Mouse (Mus musculus) neural tube, embryonic 13.5 days (tissue): ENCODE data around the gene Gm42742. TPM values are rescaled to one million over a fixed set of nuclear protein-coding genes. Genes with fewer than 3 reads are reported as not detected.

Experiments
- ATAC-seq: fragments of 200-750 bp; cut with Nextera tagmentation; 2 replicates; pipeline ENCODE4 v1.8.0; 2017; ENCODE audit warnings: low read depth, mild to moderate bottlenecking, moderate TSS enrichment, moderate library complexity
- H3K27ac ChIP-seq: fragments of 300-500 bp; sonication (generic); replicated peaks from 2 replicates; pipeline ENCODE4 v1.5.1; 2015; ENCODE audit warnings: moderate library complexity, mild to moderate bottlenecking, inconsistent platforms
- H3K27me3 ChIP-seq: fragments of 300-500 bp; sonication (generic); 2 replicates; pipeline ENCODE4 v1.6.1; 2015; ENCODE audit warnings: mild to moderate bottlenecking, inconsistent platforms
- H3K36me3 ChIP-seq: fragments of 300-500 bp; sonication (generic); 2 replicates; pipeline ENCODE4 v1.6.1; 2015; ENCODE audit warnings: mild to moderate bottlenecking, inconsistent platforms
- H3K4me1 ChIP-seq: fragments of 300-500 bp; sonication (generic); replicated peaks from 2 replicates; pipeline ENCODE4 v1.6.1; 2015; ENCODE audit warnings: inconsistent platforms
- H3K4me2 ChIP-seq: fragments of 300-500 bp; sonication (generic); 2 replicates; pipeline ENCODE4 v1.6.1; 2015; ENCODE audit warnings: inconsistent platforms, mild to moderate bottlenecking, moderate library complexity
- H3K4me3 ChIP-seq: fragments of 300-500 bp; sonication (generic); 2 replicates; pipeline ENCODE4 v1.5.1; 2015; ENCODE audit warnings: mild to moderate bottlenecking, inconsistent platforms
- H3K9ac ChIP-seq: fragments of 300-500 bp; sonication (generic); 2 replicates; pipeline ENCODE4 v1.6.1; 2015; ENCODE audit warnings: moderate library complexity, mild to moderate bottlenecking, inconsistent platforms
- H3K9me3 ChIP-seq: fragments of 300-500 bp; sonication (generic); 2 replicates; pipeline ENCODE4 v1.6.1; 2016; ENCODE audit warnings: inconsistent platforms
- WGBS: fragments of 180-500 bp; shearing (Covaris S2); methylation state at CpG from one replicate; pipeline ENCODE4 v1.1.7; 2015; 5-methylcytosine and 5-hydroxymethylcytosine counted together
- polyA plus RNA-seq: library from polyadenylated mRNA; unstranded; fragments of >200 nt; fragmentation: Nextera tagmentation; extraction: Ambion mirVana; gene quantifications from 2 replicates; pipeline ENCODE4 v1.2.1, GENCODE M21; 2015

Gene Gm42742
- polyA plus RNA-seq, 1 experiment from 2014 or later: 47.8 TPM

DNA sequence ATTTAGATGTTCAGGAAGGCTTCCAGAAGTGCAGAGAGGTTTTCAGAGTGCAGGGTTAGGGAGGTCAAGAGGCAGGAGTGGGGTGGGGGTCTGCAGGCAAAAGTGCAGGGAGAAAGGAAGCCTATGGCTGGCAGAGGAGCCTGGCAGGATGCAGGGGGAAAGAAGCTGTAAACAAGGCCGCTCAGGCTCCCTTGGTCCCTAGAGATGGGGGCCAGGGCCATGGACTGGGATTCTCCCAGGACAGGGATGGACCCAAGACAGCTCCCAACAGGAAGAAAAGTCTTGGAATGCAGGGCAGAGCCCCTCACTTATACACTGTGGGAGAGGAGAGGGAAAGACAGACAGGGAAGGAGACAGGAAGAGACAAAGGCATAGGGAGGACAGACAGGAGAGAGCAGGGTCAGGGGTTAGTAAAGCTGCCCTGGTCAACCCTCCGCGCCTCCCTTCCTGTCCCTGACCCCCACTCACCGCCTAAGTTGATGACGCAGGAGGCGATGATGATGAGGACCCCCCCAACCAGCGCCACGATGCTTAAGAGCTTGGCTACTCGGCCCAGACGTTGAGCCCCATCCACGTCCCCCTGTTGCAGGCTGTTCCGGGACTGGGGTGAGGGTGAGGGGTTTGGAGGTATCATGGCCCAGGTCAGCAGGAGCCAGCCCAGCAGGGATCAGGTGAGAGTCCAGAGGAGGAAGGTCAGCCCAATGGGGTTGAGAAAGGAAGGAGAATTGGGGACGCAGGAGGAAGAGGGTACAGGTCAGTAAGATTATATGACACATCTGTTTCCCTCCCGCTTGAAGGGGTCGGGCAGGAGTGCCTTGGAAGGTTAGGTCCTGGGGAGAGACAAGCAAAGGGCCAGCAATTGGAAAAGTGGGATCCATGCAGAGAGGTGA is 2.2 kb downstream of the Gm42742 start:
- peaks cover 89% of the 10 kb centered on the region for H3K4me1 ChIP-seq
- no peaks in the 10 kb centered on the region for H3K27me3 ChIP-seq
- no peak for ATAC-seq
- peak overlapping the region; percentile 82 for H3K9ac ChIP-seq
- H3K36me3 ChIP-seq: peaks cover 40% of the 10 kb centered on the region
- H3K9me3 ChIP-seq: no peaks in the 10 kb centered on the region
- H3K27ac ChIP-seq: no peak overlapping the region
- H3K4me2 ChIP-seq: peak overlapping the region; percentile 71
- WGBS: 89% methylated on average over 15 of the region's 15 CpGs
- H3K4me3 ChIP-seq: no peak overlapping the region

DNA sequence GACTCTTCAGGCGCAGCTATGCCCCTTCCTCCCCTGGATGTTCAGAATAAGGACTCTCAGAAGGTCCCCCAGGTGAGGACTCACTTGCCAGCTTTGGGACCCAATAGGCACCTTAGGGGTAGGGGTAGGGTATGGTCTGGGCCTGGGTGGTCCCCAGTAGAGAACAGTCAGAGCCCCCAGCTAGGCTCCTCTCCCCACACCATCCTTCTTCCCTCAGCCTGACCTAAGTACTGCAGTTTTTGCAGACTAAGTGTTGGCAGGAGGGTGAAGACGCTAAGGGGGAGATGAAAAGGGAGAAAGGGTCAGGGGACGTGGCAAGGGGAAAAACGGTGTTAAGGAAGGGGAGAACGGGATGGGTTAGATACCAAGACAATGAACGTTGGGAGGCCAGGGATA is 2.9 kb downstream of the Gm42742 start:
- H3K9ac ChIP-seq: peak overlapping the region; percentile 82
- ATAC-seq: no peak

DNA sequence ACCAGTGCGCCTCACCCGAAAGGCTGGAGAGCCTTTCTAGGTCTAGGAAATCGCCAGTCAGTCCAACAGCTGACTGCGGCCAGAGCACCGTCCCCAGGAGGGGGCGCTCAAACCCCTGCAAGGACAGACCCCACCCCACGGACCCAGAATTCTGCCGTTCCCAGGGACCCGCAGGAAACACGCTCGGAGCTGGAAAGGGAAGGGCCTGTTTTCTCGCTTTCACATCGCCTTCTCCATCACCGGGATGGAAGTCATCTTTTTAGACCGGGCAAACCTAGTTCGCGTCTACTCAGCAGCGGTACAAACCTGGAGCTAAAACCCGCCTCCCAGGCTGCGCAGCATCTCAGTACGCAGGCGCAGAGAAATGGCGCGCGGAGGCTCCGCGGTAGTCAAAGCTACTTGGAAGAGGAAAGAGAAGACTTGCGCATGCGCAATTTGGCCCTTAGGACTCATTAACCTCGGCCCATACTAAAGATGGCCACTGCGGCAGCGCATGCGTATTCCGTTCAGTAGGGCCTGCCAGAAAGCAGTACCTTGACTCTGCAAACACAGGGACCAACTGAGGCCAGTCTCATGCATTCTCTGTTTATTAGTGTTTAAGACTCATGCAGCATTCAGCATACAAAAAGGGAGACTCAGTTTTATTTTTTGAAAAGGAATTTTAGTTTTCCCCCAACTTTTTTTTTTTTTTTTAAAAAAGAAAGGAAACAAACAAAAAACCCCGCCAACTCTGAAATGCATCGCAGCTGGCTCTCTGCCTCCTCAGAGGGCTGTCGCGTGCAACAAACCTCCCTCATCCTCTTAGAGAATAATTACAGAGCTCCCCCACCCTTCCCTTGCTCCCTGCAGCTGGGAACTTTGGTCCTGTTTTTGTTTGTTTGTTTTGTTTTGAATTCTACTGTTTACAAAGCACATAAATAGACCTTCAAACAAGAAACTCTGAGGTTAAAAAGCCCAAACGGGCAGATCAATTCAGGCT is 3.6 kb downstream of the Gm42742 start, which contains the start of gene Pagr1a:
Gene Pagr1a, minus strand, starts transcription at position 382 of the 979 bp plus-strand sequence.
- peak within 1 kb of the TSS; percentile 96 for H3K9ac ChIP-seq
- WGBS: 4% methylated on average over 39 of the region's 39 CpGs
- H3K4me1 ChIP-seq: peaks cover 79% of the 10 kb centered on the region
- ATAC-seq: peak; percentile 77
- H3K9me3 ChIP-seq: no peaks in the 10 kb centered on the region
- H3K27me3 ChIP-seq: no peaks in the 10 kb centered on the region
- peak within 1 kb of the TSS; percentile 92 for H3K4me2 ChIP-seq
- peaks cover 40% of the 10 kb centered on the region for H3K36me3 ChIP-seq
- peak within 1 kb of the TSS; percentile 79 for H3K4me3 ChIP-seq
- peak within 1 kb of the TSS; percentile 97 for H3K27ac ChIP-seq

More for the DNA sequence above, 2.9 kb downstream of the Gm42742 start:
- no peaks in the 10 kb centered on the region for H3K27me3 ChIP-seq
- H3K9me3 ChIP-seq: no peaks in the 10 kb centered on the region
- H3K4me1 ChIP-seq: peaks cover 86% of the 10 kb centered on the region
- H3K36me3 ChIP-seq: peaks cover 40% of the 10 kb centered on the region
- no peak overlapping the region for H3K4me3 ChIP-seq
- 67% methylated on average over 6 of the region's 6 CpGs for WGBS
- H3K27ac ChIP-seq: peak overlapping the region; percentile 97
- H3K4me2 ChIP-seq: peak overlapping the region; percentile 26; the same call in 1 of the 2 replicates

DNA sequence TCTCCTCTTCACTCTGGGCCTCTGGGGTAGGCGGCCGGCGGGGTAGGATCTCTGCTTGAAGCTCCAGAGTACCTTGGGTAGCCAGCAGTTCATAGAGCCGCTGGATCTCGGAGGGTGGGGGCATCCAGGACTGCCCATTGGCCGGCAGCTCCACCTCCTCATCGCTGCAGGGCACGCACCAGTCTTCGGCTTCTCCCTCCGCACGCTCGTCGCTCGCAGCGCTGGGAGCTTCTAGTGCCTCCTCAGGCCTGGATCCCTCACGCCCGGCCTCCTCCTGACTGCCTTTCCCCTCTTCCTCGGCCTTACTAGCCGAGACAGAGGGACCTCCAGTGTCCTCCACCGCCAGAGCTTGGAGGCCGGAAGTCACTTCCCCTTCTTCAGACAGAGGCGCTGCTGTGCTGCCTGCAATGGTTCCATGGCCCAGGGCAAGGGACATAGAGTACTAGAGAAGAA is 4.4 kb downstream of the Gm42742 start:
- Histone ChIP-seq H3K4me1 (peaks cover 72% of the 10 kb centered on the region), H3K36me3 (peaks cover 35% of the 10 kb centered on the region), H3K27me3 (no peaks in the 10 kb centered on the region), H3K9ac (peak overlapping the region; percentile 96), H3K4me3 (peak overlapping the region; percentile 79), H3K4me2 (peak overlapping the region; percentile 92), H3K27ac (peak overlapping the region; percentile 97), H3K9me3 (no peaks in the 10 kb centered on the region)
- 0% methylated on average over 22 of the region's 22 CpGs for WGBS
- ATAC-seq: peak; percentile 48

DNA sequence TGATC is 4.6 kb downstream of the Gm42742 start, which contains the start of gene Pagr1b:
Gene Pagr1b, minus strand, starts transcription at position 4 of the 5 bp plus-strand sequence.
- peak within 1 kb of the TSS; percentile 79 for H3K4me3 ChIP-seq
- peak within 1 kb of the TSS; percentile 92 for H3K4me2 ChIP-seq
- H3K36me3 ChIP-seq: peaks cover 35% of the 10 kb centered on the region
- peak within 1 kb of the TSS; percentile 97 for H3K27ac ChIP-seq
- H3K4me1 ChIP-seq: peaks cover 69% of the 10 kb centered on the region
- H3K9ac ChIP-seq: peak within 1 kb of the TSS; percentile 96
- ATAC-seq: no peak
- no peaks in the 10 kb centered on the region for H3K27me3 ChIP-seq
- H3K9me3 ChIP-seq: no peaks in the 10 kb centered on the region

DNA sequence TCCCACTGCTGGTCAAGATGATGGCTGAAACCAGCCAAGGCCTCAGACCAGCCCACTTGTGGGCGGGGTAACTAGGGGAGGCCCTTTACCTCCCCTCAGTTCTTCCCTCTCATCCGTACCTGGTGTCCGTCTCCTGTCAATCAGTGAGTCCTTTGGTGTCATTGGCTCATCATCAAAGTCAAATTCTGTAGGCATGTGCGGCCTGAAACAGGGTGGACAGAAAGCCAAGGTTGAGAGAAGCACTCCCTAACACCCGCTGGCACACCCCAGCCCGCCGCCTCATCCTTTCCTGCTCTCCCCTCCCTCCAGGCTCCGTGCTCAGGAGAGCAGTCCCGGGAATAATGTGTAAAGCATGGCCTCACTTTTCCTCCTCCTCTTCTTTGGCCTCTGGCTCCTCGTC is 4.8 kb downstream of the Gm42742 start:
- Histone ChIP-seq H3K9me3 (no peaks in the 10 kb centered on the region), H3K9ac (peak overlapping the region; percentile 96), H3K4me2 (peak overlapping the region; percentile 92), H3K36me3 (peaks cover 35% of the 10 kb centered on the region), H3K27ac (peak overlapping the region; percentile 97), H3K27me3 (no peaks in the 10 kb centered on the region), H3K4me3 (peak overlapping the region; percentile 79), H3K4me1 (peaks cover 67% of the 10 kb centered on the region)
- WGBS: 1% methylated on average over 10 of the region's 10 CpGs
- ATAC-seq: peak; percentile 14; the same call in 1 of the 2 replicates

DNA sequence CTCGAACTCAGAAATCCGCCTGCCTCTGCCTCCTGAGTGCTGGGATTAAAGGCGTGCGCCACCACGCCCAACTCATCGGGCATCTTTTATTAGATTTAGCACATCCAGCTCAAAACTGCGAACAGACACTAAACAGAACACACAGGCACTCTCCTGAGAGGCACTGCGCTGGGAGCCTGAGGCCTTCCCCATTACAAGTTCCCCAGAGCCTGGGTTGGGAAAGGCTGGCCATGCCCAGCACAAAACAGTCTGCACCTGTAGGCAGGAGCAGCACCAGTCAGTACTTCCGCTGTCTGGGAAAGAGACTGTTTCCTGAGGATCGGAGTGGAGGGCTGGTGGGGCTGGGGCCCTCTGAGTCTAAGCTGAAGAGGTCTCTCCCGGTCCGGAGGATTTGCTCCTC is 5.9 kb downstream of the Gm42742 start:
- H3K4me1 ChIP-seq: peaks cover 57% of the 10 kb centered on the region
- WGBS: 98% methylated on average over 12 of the region's 12 CpGs

DNA sequence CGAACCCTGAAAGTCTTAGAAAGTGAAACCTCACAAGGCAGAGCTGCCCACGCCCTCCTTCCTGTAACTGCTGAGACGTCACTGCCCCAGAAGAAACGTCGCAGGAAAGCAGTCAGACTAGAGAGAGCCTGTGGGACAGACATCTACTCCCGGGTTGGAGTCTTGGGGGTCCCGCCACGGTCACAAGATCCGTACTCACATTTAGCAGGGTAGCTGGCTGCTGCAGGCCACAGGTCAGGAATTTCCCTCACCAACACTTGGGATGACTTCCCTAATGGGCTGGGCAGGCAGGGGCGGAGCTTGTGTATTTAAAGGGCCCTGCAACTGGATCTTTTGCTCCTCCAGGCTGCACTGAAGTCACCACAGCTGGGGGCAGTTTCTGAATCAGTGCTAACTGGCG is 6.6 kb downstream of the Gm42742 start, which contains the start of gene Mvp:
Gene Mvp, minus strand, starts transcription at position 302 of the 400 bp plus-strand sequence.
- Histone ChIP-seq H3K27me3 (no peaks in the 10 kb centered on the region), H3K4me3 (peak within 1 kb of the TSS; percentile 79), H3K27ac (no peak within 1 kb of the TSS), H3K4me1 (peaks cover 50% of the 10 kb centered on the region), H3K9me3 (no peaks in the 10 kb centered on the region), H3K4me2 (peak within 1 kb of the TSS; percentile 92), H3K36me3 (peaks cover 38% of the 10 kb centered on the region), H3K9ac (peak within 1 kb of the TSS; percentile 52)
- no peak for ATAC-seq
- WGBS: 63% methylated on average over 11 of the region's 11 CpGs

More for the DNA sequence above, 5.9 kb downstream of the Gm42742 start:
- Histone ChIP-seq H3K9ac (0 out of 2 replicates have a peak overlapping the region, but pooled peaks have one; percentile 12), H3K36me3 (peaks cover 38% of the 10 kb centered on the region), H3K27me3 (no peaks in the 10 kb centered on the region), H3K27ac (no peak overlapping the region), H3K4me2 (peak overlapping the region; percentile 92), H3K9me3 (no peaks in the 10 kb centered on the region), H3K4me3 (peak overlapping the region; percentile 79)
- ATAC-seq: no peak

DNA sequence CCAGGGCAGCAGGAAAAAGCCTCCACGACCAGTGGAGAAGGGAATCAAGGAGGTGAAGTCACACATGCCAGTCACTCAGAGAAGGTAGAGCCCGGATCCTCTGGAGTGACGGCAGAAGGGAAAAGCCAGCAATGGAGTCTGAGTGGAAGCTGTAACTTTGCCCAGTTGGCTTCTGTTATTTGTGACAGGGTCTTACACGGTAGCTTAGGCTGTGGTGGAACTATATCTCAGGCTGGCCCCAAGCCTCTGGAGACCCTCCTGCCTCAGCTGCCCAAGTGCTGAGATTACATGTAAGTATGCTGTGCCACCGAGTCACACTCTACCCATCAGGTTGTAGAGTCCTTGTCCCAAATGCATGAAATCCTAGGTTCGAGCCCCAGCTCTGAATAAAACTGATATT is 7.5 kb downstream of the Gm42742 start:
- 95% methylated on average over 6 of the region's 6 CpGs for WGBS
- no peak for ATAC-seq
- peaks cover 50% of the 10 kb centered on the region for H3K4me1 ChIP-seq
- H3K27me3 ChIP-seq: no peaks in the 10 kb centered on the region
- H3K9ac ChIP-seq: no peak overlapping the region
- H3K4me2 ChIP-seq: no peak overlapping the region; the same call in 1 of the 2 replicates
- H3K4me3 ChIP-seq: no peak overlapping the region
- H3K36me3 ChIP-seq: peaks cover 38% of the 10 kb centered on the region
- H3K9me3 ChIP-seq: no peaks in the 10 kb centered on the region
- H3K27ac ChIP-seq: no peak overlapping the region

DNA sequence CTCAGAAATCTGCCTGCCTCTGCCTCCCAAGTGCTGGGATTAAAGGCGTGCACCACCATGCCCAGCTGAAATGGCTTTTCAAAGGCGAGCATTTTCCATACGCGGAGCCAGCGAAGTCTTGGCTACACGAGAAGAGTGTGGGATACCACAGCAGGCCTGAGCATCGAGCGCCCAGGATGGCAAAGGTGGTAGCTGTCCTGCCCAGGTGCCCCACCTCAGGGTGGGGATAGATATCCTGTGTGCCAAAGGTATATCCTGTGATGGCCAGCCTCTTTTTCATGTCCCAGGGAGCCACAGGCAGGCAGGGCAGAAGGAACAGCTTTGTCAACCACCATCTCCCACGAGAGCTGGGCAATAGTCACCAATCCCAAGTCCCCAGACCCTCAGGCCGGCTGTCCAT is 8.1 kb downstream of the Gm42742 start:
- H3K27me3 ChIP-seq: no peaks in the 10 kb centered on the region
- H3K27ac ChIP-seq: no peak overlapping the region
- ATAC-seq: no peak
- H3K9me3 ChIP-seq: no peaks in the 10 kb centered on the region
- H3K36me3 ChIP-seq: peaks cover 38% of the 10 kb centered on the region
- WGBS: 96% methylated on average over 10 of the region's 10 CpGs
- H3K4me2 ChIP-seq: no peak overlapping the region
- H3K4me3 ChIP-seq: no peak overlapping the region
- H3K9ac ChIP-seq: no peak overlapping the region
- H3K4me1 ChIP-seq: peaks cover 49% of the 10 kb centered on the region

DNA sequence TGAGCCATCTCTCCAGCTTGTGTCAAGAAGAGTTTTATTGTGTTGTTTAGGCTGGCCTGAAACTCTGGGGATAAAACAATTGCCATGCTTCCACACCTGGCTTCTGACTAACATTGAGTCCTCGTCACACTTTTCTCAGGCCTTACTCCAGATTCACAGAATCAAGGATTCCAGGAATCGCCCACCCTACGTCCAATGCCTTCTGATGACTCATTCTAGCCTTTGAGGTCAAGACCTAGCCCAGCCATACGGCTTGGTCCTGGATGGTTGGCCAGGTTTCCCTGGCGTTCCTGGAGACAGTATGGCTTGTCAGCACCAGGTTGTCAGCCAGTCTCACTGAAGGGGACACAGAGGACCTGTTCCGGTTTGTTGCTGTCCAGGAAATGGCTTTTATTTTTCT is 8.5 kb downstream of the Gm42742 start:
- WGBS: 89% methylated on average over 6 of the region's 6 CpGs
- Histone ChIP-seq H3K27ac (no peak overlapping the region), H3K27me3 (no peaks in the 10 kb centered on the region), H3K36me3 (peaks cover 38% of the 10 kb centered on the region), H3K9ac (no peak overlapping the region), H3K4me3 (no peak overlapping the region), H3K4me2 (no peak overlapping the region), H3K4me1 (peaks cover 44% of the 10 kb centered on the region), H3K9me3 (no peaks in the 10 kb centered on the region)
- no peak for ATAC-seq

DNA sequence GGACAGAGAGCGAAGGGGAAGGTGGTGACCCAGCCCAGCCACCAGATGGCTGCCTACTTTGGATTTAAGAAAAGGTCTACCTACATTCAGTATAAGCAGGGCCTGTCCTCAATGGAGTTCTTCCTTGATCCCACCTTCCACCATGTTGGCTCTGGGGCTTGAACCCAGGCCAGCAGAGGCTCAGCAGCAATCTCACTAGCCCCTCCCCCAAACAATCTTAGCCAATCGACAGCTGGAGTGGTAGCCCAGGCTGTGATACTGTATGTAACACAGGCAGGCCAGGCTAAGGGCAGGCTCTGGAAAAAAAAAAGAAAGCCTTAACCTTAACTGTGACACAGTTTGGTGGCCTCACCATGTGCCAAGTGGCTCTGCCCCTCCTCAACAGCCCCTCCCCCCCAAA is 9.2 kb downstream of the Gm42742 start:
- Histone ChIP-seq H3K4me1 (peaks cover 43% of the 10 kb centered on the region), H3K27ac (no peak overlapping the region), H3K36me3 (peaks cover 38% of the 10 kb centered on the region), H3K9ac (no peak overlapping the region), H3K4me2 (no peak overlapping the region), H3K27me3 (no peaks in the 10 kb centered on the region), H3K9me3 (no peaks in the 10 kb centered on the region), H3K4me3 (no peak overlapping the region)
- 73% methylated on average over 2 of the region's 2 CpGs for WGBS
- ATAC-seq: no peak
